8 mouse cellular contexts compared by ENCODE assay signal in the genomic region with DNA sequence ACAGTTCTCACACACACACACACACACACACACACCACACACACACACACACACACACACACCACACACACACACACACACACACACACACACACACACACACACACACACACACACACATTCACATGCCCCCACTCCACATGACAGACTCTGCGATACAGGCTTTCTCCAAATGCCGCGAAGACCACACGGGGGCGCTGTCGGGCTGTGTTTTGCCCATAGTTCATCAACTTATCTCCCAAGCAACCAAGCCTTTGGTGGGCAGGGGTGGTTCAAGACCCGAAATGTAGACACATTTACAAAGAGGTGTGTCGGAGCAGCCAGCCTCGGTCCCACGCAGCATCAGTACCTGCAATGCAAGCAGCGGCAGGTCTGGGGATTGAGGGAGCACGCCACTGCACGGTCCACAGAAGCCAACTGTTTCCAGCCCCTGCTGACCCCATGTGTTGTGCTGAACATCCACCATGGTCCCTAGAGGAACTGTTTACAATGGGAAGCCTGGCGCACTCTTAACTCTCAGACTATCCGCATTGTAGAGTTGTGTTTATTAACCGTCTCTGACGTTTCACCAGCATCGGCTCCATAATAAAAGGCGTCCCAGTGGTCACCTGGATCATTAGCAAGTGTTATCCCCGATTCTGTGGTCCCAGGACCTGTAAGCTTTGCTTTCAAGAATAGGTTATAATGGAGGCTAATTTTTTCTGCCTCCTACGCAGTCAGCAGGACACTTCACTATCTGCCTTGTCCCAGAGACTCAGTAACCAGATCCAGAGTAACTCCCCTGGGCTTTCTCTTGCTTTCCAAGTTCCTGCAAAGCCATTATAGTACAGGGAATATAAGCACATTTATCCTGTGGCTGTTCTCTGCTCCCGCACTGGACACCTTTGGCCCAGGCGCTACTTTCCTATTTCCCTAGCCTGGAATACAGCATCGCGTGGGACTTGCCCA. TPM values are rescaled to one million over a fixed set of nuclear protein-coding genes. Genes with fewer than 3 reads are reported as not detected.
A peak's percentile ranks its signal among the peaks of the same experiment; 100 is the strongest.
DNase-seq lines count a peak whose midpoint lies in the region; ATAC-seq and TF ChIP-seq lines count a peak whose summit lies in the region.

No protein-coding gene starts in this region.

- POLR2A ChIA-PET in Patski (lab: Charles Lee): no interaction called here

- in situ Hi-C loops in Patski (cut with MboI; ENCODE audit: low pct_unique_long_range_greater_than_20kb): loop anchor here (5.0 kb wide), 1 partner anchor 107 kb away; no protein-coding TSS in a partner anchor

- no peak for DNase-seq in Patski (ENCODE audit: low read depth, low spot score)
- peak; percentile 65 for DNase-seq in cerebellum, adult 8-10 months
- DNase-seq in forelimb bud, embryonic 11.5 days (ENCODE audit: low read depth, low spot score): peak; percentile 67
- DNase-seq in hindbrain, embryonic 10.5 days (ENCODE audit: low spot score): peak; percentile 82
- peak; percentile 51 to 73 for DNase-seq in left cerebral cortex, adult 18-20 months (ENCODE audit: low spot score in 2 of 2)
- peak; percentile 72 to 78 for DNase-seq in right cerebral cortex, adult 2 months (ENCODE audit: low spot score in 2 of 2)
- DNase-seq in urinary bladder, postnatal 4 days (ENCODE audit: low spot score in 2 of 2): peak; percentile 44 to 80

- CTCF ChIA-PET in Patski (lab: Charles Lee): no interaction called here

- H3K36me3 ChIP-seq in hindbrain, embryonic 10.5 days: 0 out of 2 replicates have a peak, but pooled peaks cover 4% of the 10 kb centered on the region

- H3K4me3 ChIP-seq in hindbrain, embryonic 10.5 days: peak overlapping the region; percentile 35

- peaks cover 24% of the 10 kb centered on the region for H3K4me1 ChIP-seq in hindbrain, embryonic 10.5 days (replicated peaks)

- no peaks in the 10 kb centered on the region for H3K9me3 ChIP-seq in hindbrain, embryonic 10.5 days

- TF ChIP-seq CTCF in Patski (IDR thresholded peaks at IDR 0.05): peak; percentile 85

- WGBS in hindbrain, embryonic 10.5 days: 26% methylated on average over 25 of the region's 25 CpGs

- no peak for ATAC-seq in Patski
- peak; percentile 62 for ATAC-seq in megakaryocyte, adult 5-6 weeks (ENCODE audit: poor library complexity, severe bottlenecking)

- H3K27me3 ChIP-seq in Patski: no peaks in the 10 kb centered on the region
- no peaks in the 10 kb centered on the region for H3K27me3 ChIP-seq in hindbrain, embryonic 10.5 days (ENCODE audit: insufficient read depth, poor library complexity, severe bottlenecking)

- no peak overlapping the region; the same call in 1 of the 2 replicates for H3K27ac ChIP-seq in hindbrain, embryonic 10.5 days

RNA-seq across cellular contexts. Expression of gene Olfr279, which starts 18.5 kb away (rescaled TPM):
- polyA plus RNA-seq in Patski (2021): not detected
- polyA plus RNA-seq in hindbrain, embryonic 10.5 days (2016; fragmentation: Nextera tagmentation; extraction: Ambion mirVana): not detected in 2 replicates
- total RNA-seq in left cerebral cortex, adult 18-20 months (2021): not detected
- total RNA-seq in megakaryocyte, adult 5-6 weeks (2015): not detected in 2 replicates
- not detected in 2 replicates for total RNA-seq in megakaryocyte, adult 5-6 weeks (2017)

RNA-seq across cellular contexts. Expression of gene Kansl2, which starts 23.4 kb away (rescaled TPM):
- polyA plus RNA-seq in Patski (2021): 91.6 TPM
- 134 and 151 TPM in 2 replicates for polyA plus RNA-seq in hindbrain, embryonic 10.5 days (2016; fragmentation: Nextera tagmentation; extraction: Ambion mirVana)
- 10 to 100 TPM; 58.2 to 59.7 TPM for total RNA-seq in left cerebral cortex, adult 18-20 months (2021)
- total RNA-seq in megakaryocyte, adult 5-6 weeks (2015): 36.7 and 42.7 TPM in 2 replicates
- total RNA-seq in megakaryocyte, adult 5-6 weeks (2017): 30.4 and 31.8 TPM in 2 replicates

RNA-seq across cellular contexts. Expression of gene Lalba, which starts 28.2 kb away (rescaled TPM):
- not detected for polyA plus RNA-seq in Patski (2021)
- polyA plus RNA-seq in hindbrain, embryonic 10.5 days (2016; fragmentation: Nextera tagmentation; extraction: Ambion mirVana): 0.22 and 0.48 TPM in 2 replicates
- total RNA-seq in left cerebral cortex, adult 18-20 months (2021): not detected
- total RNA-seq in megakaryocyte, adult 5-6 weeks (2015): not detected in 2 replicates
- not detected in 2 replicates for total RNA-seq in megakaryocyte, adult 5-6 weeks (2017)

RNA-seq across cellular contexts. Expression of gene OR5BS1P, which starts 41.0 kb away (rescaled TPM):
- polyA plus RNA-seq in Patski (2021): not detected
- polyA plus RNA-seq in hindbrain, embryonic 10.5 days (2016; fragmentation: Nextera tagmentation; extraction: Ambion mirVana): not detected in 2 replicates
- not detected for total RNA-seq in left cerebral cortex, adult 18-20 months (2021)
- total RNA-seq in megakaryocyte, adult 5-6 weeks (2015): not detected in 2 replicates
- not detected in 2 replicates for total RNA-seq in megakaryocyte, adult 5-6 weeks (2017)

RNA-seq across cellular contexts. Expression of gene Olfr281, which starts 58.3 kb away (rescaled TPM):
- polyA plus RNA-seq in Patski (2021): not detected
- polyA plus RNA-seq in hindbrain, embryonic 10.5 days (2016; fragmentation: Nextera tagmentation; extraction: Ambion mirVana): not detected in 2 replicates
- not detected for total RNA-seq in left cerebral cortex, adult 18-20 months (2021)
- not detected in 2 replicates for total RNA-seq in megakaryocyte, adult 5-6 weeks (2015)
- total RNA-seq in megakaryocyte, adult 5-6 weeks (2017): not detected in 2 replicates
